Mouse (Mus musculus): ENCODE data around the gene Col4a4.

Col4a4 gene

DNA sequence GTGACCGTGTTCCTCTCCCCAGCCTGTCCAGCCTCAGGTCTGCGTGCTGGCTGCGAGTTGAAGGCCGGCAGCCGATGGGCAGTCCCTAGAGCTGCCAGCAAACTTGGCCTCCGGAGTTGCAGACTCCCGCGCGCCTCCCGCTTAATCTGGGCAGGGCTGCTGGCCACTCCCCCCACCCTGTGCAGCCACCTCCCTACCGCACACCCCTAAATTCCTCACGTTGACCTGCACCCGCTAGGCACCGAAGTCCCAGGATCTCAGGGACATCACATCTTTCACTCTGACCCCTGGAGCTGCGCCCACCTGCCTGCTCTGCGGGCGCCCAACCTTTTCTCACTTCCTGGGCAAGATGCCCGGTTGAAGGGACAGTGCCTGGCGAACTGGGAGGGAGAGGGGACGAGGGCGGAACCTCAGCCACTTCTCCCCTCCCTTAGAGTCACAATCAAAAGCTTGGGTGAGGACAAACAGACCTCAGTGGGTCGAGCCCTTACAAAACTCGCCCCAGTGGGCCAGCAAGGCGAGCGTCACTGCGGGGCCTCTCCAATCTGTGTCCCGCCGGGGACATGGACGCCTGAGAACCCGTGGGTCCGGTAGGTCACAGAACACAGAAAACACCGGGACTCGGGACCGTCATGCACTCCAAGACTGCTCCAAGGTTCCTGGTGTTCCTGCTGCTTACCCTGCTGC is at the start of gene Col4a4, which contains the start of gene Col4a3:
TSS of gene Col4a4 (minus strand) at position 137 of the 687 bp plus-strand sequence.
TSS of gene Col4a3 (plus strand) at position 209 of the 687 bp plus-strand sequence.
- DNase-seq (ENCODE audit: low read depth, low spot score) = no peak

DNA sequence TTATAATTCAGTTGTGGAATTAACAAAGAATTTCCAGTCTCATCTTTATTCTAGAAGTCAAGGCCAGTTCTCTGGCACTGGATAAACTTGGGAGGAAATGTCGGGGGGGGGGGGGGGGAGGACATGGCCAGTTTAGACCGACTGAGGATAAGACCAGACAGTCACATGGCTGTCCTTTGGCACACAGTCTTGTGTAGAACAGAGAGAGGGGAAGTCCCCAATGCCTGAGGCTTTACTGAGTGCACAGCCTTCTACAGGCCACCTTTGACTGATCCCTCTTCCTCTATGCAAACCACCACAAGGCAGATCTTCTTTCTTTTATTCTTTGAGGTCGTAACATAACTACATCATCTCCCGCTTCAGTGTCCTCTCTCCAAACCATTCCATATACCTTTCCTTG is 49.7 kb upstream of the Col4a4 start:
- DNase-seq (ENCODE audit: low read depth, low spot score) = no peak

DNA sequence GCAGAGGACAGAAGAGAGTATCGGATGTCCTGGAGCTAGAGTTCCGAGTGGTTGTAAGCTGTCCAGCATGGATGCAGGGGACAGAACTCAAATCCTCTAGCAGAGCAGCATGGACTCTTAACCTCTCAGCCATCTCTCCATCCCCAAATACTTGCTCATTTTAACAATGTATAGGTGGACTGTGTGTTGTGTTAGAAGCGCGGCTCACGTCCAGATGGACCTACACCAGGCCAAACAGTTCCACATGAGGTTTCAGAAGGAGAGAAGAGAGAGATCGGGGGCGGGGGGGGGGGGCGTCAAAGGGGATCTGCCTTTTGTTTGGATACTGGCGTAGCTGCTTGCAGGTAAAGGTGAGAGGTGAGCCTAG is 48.6 kb upstream of the Col4a4 start:
- no peak for DNase-seq (ENCODE audit: low read depth, low spot score)

DNA sequence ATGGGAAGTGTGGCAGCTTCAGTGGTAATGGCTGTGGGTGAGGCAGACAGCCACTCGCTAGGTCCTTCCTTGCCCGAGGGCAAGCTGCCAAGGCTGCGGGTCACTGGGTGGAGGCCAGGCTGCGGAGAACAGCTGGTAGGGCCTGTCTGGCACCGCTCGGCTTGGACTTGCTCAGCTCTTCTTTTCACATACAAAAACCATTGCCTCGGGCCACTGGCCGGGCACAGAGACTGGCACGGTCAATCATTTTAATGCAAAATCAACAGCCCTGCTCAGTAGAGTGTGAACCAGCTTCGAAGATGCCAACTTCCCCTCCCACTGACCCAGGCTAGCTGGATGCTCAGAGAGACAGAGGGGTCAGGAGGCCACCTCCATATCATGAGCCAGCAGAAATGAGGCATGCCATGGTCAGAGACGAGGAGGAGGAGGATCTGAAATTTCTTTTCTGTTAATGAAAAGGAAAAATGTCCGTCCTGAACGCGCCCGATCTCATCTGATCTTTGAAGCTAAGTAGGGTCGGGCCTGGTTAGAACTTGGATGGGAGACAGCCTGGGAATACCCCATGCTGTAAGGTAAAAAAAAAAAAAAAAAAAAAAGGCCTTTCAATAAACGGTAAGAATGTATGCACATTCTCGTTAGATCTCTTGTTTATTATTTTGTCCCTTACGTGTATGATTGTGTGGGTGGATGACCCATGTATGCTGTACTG is 48.0 kb upstream of the Col4a4 start:
- no peak for DNase-seq (ENCODE audit: low read depth, low spot score)

DNA sequence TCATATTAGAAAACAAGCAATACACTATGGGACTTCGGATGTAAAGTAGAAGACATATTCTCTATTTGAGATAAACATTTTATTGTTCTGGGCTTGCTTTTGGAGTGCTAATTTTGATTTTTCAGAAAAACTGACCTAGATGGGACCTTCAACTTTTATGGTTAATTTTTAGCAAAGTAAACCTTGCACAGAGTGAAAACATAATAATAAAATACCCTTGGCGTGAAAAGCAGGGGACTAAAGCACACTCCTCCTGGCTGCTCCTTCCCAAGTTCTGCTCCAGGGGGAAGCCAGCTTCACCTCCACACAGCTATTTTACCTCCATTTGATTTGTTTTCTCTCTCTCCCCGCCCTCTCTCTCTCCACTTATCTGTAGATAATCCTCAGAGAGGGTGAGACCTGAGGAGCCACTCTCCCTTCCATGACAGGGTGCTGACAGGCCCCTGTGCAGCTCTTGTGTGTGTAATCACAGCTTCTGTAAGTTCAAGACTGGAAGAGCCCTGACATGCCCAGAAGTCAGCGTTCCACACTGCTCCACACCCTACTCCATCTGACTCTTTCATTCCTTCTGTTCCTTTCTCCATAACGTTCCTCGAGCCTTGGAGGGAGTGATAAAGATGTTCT is 44.6 kb upstream of the Col4a4 start:
- DNase-seq (ENCODE audit: low read depth, low spot score) = no peak

DNA sequence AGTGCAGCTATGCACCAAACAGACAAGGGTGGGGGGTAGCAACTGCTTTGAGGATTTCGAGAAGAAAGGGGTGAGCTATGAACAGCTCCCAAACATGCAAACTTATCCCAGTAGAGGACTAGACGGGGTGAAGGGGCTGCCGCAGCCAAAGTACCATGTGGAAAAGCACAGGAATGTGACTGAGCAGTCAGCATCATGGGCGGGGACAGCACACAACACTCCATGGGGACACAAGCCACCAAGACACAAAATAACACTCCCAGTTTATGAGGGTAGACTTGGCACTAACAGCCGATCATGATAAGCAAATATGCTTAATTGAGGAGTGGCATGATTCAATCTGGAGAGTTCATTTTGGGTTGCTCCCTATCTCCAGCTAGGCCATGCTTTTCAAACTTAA is 42.8 kb upstream of the Col4a4 start:
- no peak for DNase-seq (ENCODE audit: low read depth, low spot score)

DNA sequence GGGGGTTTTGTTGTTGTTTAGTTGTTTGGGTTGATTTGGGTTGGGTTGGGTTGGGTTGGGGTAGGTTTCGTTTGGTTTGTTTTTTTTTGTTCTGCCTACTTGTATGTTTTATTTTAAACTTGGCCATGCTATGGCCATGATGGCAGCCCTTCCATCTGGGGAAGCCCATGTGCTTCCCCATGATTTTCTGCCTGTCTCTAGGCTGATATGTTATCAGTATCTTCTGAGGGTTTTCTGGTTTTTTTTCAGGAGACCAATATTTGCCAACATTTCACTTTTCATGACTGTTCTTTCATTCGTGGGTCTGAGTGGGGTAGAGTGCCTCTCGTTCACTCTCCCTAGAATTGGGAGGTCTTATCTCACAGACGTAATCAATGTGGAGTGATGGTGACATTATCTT is 41.0 kb upstream of the Col4a4 start:
- no peak for DNase-seq (ENCODE audit: low read depth, low spot score)

DNA sequence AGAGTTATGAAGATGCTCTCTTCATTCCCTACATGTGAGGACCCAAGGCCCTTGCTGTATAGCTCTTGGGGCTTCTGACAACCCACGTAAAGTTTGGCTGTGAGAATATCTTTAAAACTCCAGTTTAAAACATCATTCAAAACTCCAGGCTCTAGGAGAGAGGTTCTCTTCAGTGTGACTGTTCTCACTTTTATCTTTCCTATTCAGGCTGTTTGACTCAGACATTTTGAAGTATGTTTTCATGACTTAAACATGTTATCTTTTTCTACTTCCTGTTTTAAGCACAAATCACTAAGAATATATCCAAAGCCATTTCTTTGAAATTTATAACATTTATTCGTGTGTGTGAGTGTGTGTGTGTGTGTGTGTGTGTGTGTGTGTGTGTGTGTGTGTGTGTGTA is 38.8 kb upstream of the Col4a4 start:
- no peak for DNase-seq (ENCODE audit: low read depth, low spot score)

DNA sequence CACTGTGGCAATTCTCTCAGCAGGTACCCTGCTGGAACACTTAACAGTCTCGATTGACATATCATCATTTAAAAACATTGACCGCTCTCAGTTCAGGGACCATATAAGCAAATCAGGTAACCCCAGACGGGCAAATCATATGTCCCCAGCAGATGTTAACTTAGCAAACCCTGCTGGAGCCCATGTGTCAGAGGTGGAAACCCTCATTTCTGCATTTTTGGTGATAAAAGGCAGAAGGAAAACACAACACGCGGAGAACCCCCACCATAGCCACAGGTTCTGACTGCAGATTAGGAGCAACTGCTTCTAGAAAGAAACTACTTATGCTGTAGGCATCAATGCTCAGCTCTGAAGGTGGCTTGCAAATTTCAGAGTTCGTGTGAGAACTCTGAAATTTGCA is 38.3 kb upstream of the Col4a4 start:
- no peak for DNase-seq (ENCODE audit: low read depth, low spot score)

DNA sequence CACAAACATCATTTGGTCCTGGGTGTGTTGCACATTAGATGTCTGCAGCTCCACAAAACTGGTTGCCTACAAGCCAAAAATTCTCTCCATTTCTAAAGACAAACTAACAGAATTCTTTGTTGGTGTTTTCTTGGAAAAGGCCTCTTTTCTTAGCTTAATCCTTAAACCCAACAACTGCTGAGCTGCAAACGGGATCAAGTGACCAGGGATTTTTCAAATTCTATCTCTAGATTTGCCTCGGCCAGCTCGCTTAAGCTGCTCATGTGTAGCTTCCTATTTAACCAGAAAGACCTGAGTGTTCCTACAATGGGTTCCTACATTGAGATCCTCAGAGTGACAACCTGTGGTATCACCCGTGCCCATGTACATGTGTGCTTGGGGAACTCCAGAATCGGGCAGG is 33.3 kb upstream of the Col4a4 start:
- no peak for DNase-seq (ENCODE audit: low read depth, low spot score)

DNA sequence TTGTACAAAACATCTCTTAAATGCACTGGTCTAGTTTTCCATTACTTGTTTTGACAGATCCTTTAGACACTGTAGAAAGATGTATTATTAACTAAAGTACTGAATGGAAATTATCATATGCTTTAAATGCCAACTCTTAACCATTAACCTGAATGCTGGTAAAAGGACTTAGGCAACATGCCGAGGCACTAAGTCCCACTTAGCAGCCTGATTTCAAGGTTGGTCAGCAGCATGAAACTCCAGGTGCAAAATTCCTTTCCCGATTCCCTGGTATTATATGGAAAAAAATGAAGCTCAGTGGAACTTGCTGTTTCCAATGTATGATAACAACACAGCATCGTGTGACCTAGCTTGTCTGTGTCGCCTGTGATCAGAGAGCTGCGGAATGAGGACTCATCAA is 31.9 kb upstream of the Col4a4 start:
- no peak for DNase-seq (ENCODE audit: low read depth, low spot score)

DNA sequence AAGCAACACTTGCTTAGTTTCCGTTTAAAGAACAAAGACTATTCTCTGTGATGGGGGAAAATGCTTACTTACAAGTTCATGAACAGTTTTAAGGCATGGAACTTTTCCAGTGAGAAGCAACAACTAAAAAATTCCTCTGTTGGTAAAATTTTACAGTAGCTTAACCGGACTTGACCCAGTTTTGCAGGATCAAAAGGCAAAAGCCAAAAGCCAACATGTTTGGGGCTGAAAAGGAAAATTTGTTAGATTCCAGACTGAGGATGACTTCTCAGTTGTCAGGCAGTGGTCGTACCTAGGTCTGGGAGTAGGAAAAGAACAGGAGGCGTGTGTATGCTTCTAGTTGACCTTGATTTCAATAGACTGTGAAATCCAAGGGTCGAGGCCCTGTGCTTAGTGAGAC is 31.4 kb upstream of the Col4a4 start:
- DNase-seq (ENCODE audit: low read depth, low spot score) = no peak

DNA sequence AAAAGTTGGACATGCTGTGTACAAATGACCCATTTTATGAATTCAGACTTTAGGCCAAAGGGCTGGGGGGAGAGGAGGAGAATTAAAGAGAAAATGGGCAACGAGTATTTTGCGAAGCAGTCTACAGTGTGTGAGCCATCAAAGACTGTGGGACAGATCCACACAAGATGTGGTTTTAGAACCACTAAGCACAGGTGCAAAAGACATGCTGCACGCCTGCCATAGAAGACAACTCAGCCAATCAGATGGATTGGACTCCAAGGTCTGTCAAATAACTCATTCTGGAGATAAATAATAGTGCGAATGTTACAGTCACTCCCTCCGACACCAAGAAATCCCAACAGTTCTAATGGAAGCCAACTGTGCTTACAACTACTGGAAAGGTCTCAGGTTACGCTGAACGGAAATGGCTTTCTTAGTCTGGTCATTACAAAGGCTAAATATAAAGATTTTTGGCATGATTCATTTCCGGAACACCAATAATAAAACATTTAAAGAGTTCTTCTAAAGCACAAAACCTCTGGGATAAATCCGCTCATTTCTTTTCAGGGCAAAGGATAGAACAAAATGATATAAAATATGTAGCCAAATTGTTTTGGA is 25.5 kb upstream of the Col4a4 start:
- no peak for DNase-seq (ENCODE audit: low read depth, low spot score)

DNA sequence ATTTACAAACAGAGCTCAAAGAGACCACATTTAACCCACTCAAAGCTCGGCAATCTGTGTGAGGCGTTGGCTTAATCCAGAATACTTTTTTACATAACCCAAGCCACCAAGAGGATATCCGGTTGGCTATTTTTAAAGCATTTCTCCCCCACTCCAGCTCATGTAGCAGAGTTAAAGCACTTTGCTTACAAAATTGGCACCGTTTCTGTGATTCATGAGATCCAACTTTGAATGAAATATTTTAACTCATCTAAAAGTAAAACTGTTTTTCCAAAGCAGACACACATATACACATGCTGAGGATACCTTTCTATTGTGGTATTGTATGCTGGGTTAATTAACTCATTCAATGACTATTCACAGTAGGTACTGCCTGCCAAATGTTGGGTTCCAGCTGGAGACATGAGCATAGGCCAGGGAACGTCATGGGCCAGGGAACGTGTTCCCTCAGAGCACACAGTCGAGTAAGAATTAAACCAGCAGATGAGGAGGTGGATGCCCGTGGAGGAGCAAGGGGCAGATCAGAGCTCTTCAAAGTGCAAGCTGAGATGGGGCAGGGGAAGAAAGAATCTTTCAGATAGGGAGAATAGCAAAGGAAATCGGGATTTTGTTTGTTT is 22.1 kb upstream of the Col4a4 start:
- no peak for DNase-seq (ENCODE audit: low read depth, low spot score)

DNA sequence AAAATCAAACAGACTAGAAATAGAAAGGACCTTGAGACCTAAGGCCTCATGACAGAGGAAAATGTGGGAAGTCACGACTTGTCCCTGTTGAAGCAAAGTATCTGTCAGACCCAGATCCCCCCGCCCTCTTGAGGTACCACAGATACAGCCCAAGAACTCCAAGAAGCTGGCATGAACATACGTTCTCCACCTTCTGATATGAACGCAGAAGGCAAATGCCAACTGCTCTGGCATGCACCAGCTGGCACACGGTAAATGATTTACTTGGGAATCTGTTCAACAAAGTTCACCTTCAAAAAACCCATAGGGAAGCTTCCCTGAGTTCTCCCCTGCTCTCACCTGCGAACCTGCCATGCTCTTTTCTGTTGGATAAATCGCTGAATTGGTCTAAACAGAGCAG is 19.2 kb upstream of the Col4a4 start:
- DNase-seq (ENCODE audit: low read depth, low spot score) = no peak

DNA sequence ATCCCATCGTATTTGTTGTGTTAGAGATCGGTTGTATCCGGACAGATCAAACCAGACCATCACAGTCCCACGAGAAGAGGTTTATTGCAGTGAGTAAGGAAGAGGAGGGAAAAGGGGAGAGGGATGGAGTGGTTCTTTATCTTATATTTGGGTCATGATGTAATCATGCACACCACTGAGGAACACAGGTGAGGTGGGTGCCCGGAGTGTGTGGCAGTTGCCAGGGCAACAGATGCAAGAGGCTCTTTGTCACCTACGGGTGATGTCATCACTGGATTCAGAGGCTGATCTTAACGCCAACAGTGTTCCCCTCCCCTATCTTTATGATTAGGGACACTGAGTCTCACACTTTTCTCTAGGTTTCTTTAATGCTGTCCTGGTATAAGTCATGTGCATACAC is 18.7 kb upstream of the Col4a4 start:
- no peak for DNase-seq (ENCODE audit: low read depth, low spot score)

DNA sequence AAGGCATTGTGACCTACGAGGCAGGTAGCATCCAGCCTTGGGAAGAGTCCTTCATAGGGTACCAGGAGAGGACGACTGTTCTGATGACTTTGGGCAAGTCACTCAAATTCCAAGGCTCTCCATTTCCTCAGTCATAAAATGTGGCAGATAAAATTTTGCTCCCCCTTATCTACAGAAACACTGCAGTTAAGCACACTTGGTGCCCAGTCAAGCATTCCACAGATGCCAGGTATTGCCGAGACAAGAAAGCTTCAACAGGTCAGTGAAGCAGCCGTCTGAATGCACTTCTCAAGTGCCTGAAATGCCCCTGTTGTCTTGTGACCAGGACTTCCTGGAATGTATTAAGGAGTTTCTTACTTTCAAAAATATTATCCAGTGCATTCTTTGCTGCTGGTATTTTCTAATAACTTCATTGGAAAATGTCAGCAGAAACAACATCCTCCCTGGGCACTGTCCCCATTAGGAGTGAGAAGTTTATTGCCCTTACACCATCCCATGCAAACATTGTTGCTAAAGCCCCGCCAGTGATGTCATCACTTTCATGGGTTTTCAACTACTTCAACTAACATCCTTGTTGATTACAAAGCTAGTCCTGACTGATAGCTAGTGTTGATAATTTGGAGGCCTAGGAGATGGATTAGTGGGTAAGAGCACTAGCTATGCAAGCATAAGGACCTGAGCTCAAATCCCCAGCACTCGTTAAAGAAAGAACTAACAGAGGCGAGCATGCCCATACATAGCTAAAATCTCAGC is 16.7 kb upstream of the Col4a4 start:
- DNase-seq (ENCODE audit: low read depth, low spot score) = no peak

DNA sequence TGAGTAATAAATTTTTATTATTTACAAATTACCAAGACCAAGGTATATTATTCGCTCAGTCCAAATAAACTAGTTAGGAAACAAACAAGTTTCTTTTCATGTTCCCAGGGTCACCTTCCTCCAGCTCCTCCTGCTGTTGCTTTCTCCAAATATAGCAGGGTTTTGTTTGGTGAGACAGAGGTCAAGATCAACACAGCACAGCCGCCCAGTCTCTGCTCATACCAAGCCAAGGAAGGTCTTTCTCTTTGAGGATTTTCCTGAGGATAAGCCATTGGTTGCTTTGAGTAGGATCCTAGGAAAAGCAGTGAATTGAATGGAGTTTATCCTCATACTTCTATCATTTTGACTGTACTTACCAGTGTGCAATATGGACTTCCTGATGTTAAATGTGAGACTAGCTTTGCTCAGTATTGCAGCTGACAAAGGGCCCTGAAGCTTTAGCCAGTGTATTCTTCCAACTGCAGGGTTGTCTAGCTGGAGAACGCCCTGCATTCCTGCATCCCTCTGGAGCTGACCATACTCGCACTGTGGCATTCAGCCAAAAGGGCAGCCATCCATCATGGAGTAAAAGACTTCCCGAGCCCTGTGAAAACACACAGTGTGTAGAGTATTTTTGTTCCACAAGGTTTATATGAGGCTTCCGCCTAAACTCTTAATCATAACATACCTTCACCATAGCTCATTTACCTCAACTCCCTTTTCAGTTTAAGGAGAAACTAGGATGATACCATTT is 10.4 kb upstream of the Col4a4 start:
- DNase-seq (ENCODE audit: low read depth, low spot score) = no peak

DNA sequence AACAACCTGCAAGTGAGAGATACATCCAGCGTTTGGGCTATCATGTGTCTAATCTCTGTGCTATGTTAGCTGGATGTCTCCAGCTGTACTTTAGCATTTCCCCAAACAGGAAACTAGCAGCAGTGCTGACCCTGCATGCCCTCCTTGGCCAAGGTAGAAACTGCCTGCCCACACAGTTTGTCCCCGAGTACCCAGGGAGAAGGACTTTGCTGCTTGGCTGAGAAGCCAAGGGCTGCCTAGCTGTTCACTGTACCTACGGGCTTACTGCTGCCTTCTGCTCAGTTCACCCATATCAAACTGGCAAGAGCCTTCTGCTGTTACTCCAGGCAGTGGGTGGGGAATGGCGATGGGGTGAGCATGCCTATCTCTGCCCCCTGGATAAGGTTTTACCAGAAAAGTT is 3.6 kb upstream of the Col4a4 start:
- no peak for DNase-seq (ENCODE audit: low read depth, low spot score)

DNA sequence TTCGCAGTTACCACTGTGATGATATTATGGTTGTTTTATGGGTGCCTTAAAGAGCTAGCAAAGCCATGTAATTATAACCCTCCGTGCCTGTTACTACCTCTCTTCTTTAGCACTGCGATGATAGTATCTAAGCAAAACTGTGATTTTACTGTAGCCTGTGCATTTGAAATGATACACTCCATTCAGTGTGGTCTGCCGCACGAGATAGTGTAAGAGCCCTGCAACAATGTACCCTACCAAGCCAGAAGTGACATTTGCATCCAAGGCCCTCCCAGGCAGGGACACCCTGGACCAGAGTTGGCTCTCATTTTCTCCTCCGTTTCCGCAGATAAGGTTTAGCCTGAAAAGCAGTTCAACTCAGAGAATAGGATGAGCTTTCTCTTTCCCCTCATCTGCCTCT is 668 bp downstream of the Col4a4 start:
- no peak for DNase-seq (ENCODE audit: low read depth, low spot score)

DNA sequence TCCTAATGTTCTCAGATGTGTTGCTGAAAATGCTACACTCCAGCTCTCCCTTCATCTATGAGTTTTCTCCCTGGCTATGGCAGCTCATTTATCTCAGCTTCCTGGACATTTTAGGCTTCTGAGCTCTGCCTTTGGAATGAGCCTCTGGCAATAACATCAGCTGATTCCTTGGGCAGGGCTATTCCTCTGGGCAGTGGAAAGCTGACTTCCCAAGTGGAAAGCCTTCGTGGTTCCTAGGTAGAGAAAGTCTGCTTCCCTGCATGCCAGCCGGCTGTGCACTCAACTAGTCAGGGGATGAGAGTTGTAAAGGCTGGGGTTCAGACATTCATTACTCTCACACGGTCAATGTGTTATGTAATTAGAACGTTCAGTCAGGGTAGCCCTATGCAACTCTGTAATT is 8.3 kb downstream of the Col4a4 start:
- DNase-seq (ENCODE audit: low read depth, low spot score) = no peak
